In genomic region chr6:91719042-91719747, GRCm38 (mm10) we compare ENCODE assay signal across 8 mouse cellular contexts. TPM values are rescaled to one million over a fixed set of nuclear protein-coding genes. Genes with fewer than 3 reads are reported as not detected.
DNase-seq lines count a peak whose midpoint lies in the region; ATAC-seq and TF ChIP-seq lines count a peak whose summit lies in the region.

No protein-coding gene starts in this region.

- H3K4me1 ChIP-seq in forebrain, embryonic 13.5 days = peaks cover 48% of the 10 kb centered on the region
- peaks cover 29% of the 10 kb centered on the region for H3K4me1 ChIP-seq in hindbrain, postnatal 0 days (ENCODE audit: insufficient read depth, low read length)
- H3K4me1 ChIP-seq in neural tube, embryonic 14.5 days (ENCODE audit: control insufficient read depth, insufficient read depth, low read length) = peaks cover 40% of the 10 kb centered on the region

- WGBS in forebrain, embryonic 13.5 days = 50% methylated on average over 6 of the region's 6 CpGs
- WGBS in hindbrain, postnatal 0 days = 37% methylated on average over 6 of the region's 6 CpGs
- 55% methylated on average over 6 of the region's 6 CpGs for whole genome bisulfite sequencing in neural tube, embryonic 14.5 days

- TF ChIP-seq CTCF in hindbrain, postnatal 0 days (IDR thresholded peaks at IDR 0.05; ENCODE audit: low read depth) = peak; percentile 23; the same call in 1 of the 2 replicates

- H3K9ac ChIP-seq in forebrain, embryonic 13.5 days = peak overlapping the region; percentile 50; the same call in 1 of the 2 replicates
- peak overlapping the region; percentile 33; the same call in 1 of the 2 replicates for H3K9ac ChIP-seq in hindbrain, postnatal 0 days (replicated peaks; ENCODE audit: low read length)
- no peak overlapping the region for H3K9ac ChIP-seq in neural tube, embryonic 14.5 days (replicated peaks; ENCODE audit: low read depth, low read length)

- ATAC-seq in forebrain, embryonic 13.5 days = peak; percentile 77
- peak; percentile 77 for ATAC-seq in hindbrain, postnatal 0 days
- peak; percentile 74 for ATAC-seq in neural tube, embryonic 14.5 days (ENCODE audit: low read depth)

- peak overlapping the region; percentile 43 for H3K4me2 ChIP-seq in forebrain, embryonic 13.5 days
- H3K4me2 ChIP-seq in hindbrain, postnatal 0 days (ENCODE audit: low read depth, low read length) = peak overlapping the region; percentile 27
- H3K4me2 ChIP-seq in neural tube, embryonic 14.5 days (ENCODE audit: low read depth, low read length) = no peak overlapping the region

- H3K4me3 ChIP-seq in forebrain, embryonic 13.5 days = no peak overlapping the region
- H3K4me3 ChIP-seq in hindbrain, postnatal 0 days (ENCODE audit: low read length) = no peak overlapping the region
- H3K4me3 ChIP-seq in neural tube, embryonic 14.5 days (ENCODE audit: low read depth, low read length) = no peak overlapping the region

- peak overlapping the region; percentile 95 for H3K27ac ChIP-seq in forebrain, embryonic 13.5 days
- H3K27ac ChIP-seq in hindbrain, postnatal 0 days = peak overlapping the region; percentile 84
- peak overlapping the region; percentile 83 for H3K27ac ChIP-seq in neural tube, embryonic 14.5 days (ENCODE audit: low read depth, low read length)

- no peaks in the 10 kb centered on the region for H3K27me3 ChIP-seq in forebrain, embryonic 13.5 days
- H3K27me3 ChIP-seq in hindbrain, postnatal 0 days (ENCODE audit: insufficient read depth, low read length) = no peaks in the 10 kb centered on the region
- no peaks in the 10 kb centered on the region for H3K27me3 ChIP-seq in neural tube, embryonic 14.5 days (ENCODE audit: control insufficient read depth, insufficient read depth, low read length)

- intact Hi-C loops in left cerebral cortex, postnatal 25 days (cut with DNase I) = loop anchor here (2.0 kb wide), 1 partner anchor 34 kb away; the partner anchor contains the start of gene Slc6a6

- peaks cover 22% of the 10 kb centered on the region for H3K36me3 ChIP-seq in forebrain, embryonic 13.5 days (ENCODE audit: poor library complexity, severe bottlenecking)
- H3K36me3 ChIP-seq in hindbrain, postnatal 0 days (ENCODE audit: insufficient read depth, low read length) = peaks cover 17% of the 10 kb centered on the region
- peaks cover 3% of the 10 kb centered on the region; the same call in 1 of the 2 replicates for H3K36me3 ChIP-seq in neural tube, embryonic 14.5 days (ENCODE audit: control insufficient read depth, insufficient read depth, low read length)

- DNase-seq in lung, postnatal 10 days = peak; percentile 53
- DNase-seq in lung, postnatal 14 days = no peak
- DNase-seq in hindbrain, postnatal 0 days (ENCODE audit: low spot score) = peak; percentile 84
- peak; percentile 62 to 86 for DNase-seq in left cerebral cortex, postnatal 25 days (ENCODE audit: low spot score in 2 of 2)
- no peak for DNase-seq in ovary, postnatal 14 days (ENCODE audit: low spot score)
- no peak for DNase-seq in urinary bladder, adult 2 months (ENCODE audit: low spot score)

- no peaks in the 10 kb centered on the region for H3K9me3 ChIP-seq in forebrain, embryonic 13.5 days (replicated peaks)
- no peaks in the 10 kb centered on the region for H3K9me3 ChIP-seq in hindbrain, postnatal 0 days (ENCODE audit: low read length)
- no peaks in the 10 kb centered on the region for H3K9me3 ChIP-seq in neural tube, embryonic 14.5 days (ENCODE audit: control insufficient read depth, low read length)

RNA-seq across cellular contexts. Expression of gene Slc6a6, which starts 35.3 kb away (rescaled TPM):
- 68.2 and 73.1 TPM in 2 replicates for polyA plus RNA-seq in forebrain, embryonic 13.5 days (2015; fragmentation: Nextera tagmentation; extraction: Ambion mirVana)
- total RNA-seq in hindbrain, postnatal 0 days (2014; rRNA removed) = 78.2 and 85.6 TPM in 2 replicates
- polyA plus RNA-seq in hindbrain, postnatal 0 days (2015; fragmentation: Nextera tagmentation; extraction: Ambion mirVana) = 116 and 119 TPM in 2 replicates
- total RNA-seq in left cerebral cortex, postnatal 25 days (2021) = 100 to 1,000 TPM; 128 to 149 TPM
- 89.3 and 100 TPM in 2 replicates for polyA plus RNA-seq in neural tube, embryonic 14.5 days (2014; fragmentation: Nextera tagmentation; extraction: Ambion mirVana)
- polyA plus RNA-seq in urinary bladder, adult 2 months (2012; rRNA removed) = 55.0 and 73.2 TPM in 2 replicates

Comparison
In these comparisons a context has a peak if more than half of its experiments do, and no peak if none do; other contexts are left out.
1. DNase-seq: peak in lung, postnatal 10 days (single experiment), hindbrain, postnatal 0 days (single experiment) and left cerebral cortex, postnatal 25 days (2 of 2); none in lung, postnatal 14 days (single experiment), ovary, postnatal 14 days (single experiment) and urinary bladder, adult 2 months (single experiment).
2. Peak in every context shown above with its lines, with median percentiles within 50 percentile points of each other: ATAC-seq and H3K27ac ChIP-seq.